Mouse (Mus musculus): Measurements from ENCODE around the gene Ric3.
"Not testable (repeated sequence)": the region's sequence is repeated elsewhere in the genome, so short reads cannot be mapped to it uniquely, and the experiment has no call there.

Gene Ric3

DNA sequence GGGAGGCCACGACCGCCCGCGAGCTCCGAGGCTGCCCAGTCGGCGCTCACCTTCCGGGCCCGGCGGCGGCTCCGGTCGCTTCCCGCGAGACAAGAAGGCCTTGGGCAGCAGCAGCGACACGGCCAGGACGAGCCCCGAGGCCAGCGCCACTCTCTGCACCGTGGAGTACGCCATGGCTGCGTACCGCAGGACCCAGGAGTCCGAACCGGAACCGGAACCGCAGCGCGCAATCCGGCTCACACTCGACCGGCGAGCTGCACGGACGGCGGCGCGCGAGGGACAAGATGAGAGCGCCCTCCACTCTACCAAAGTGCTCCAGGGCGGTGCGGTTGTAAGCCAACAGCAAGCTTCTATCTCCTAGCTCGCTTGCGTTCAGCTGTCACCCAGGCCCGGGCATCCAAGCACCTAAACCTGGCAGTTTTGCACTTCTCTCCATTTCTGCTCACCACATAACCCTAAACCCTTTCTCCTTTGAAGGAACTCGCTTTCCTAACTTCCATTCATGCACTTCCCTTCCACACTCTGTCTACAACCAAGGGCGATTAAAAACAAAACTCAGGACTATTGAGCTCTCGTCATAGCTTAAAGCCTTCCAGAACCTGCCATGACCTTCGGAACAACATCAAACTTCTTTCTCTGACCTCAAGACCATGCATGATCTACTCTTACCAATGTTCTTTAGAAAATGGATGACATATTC lies at the start of gene Ric3:
TSS of gene Ric3 (minus strand) at position 219 of the 700 bp plus-strand sequence.
- DNase-seq (ENCODE audit: low spot score in 2 of 2): peak in 1 of 2 experiments; percentile 62

DNA sequence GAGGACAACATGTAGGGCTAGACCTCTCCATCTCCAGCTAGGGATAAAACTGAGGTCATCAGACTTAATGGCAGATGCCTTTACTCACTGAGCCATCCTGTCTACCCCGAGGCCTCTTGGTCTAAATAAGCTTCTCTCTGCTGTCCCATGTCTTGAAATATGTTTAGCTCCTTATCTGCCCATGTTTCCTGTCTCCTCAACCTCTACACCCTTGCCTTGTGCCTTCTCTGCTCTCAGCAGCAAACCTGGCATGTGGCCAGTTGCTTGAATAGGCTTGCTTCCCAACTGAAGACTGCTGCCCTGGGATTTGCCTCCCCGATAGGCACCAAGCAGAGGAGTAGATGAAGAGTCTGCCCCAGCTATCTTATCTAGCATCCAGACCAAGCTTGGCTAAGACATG lies 48.4 kb upstream of the Ric3 start:
- DNase-seq (ENCODE audit: low spot score in 2 of 2): no peak

DNA sequence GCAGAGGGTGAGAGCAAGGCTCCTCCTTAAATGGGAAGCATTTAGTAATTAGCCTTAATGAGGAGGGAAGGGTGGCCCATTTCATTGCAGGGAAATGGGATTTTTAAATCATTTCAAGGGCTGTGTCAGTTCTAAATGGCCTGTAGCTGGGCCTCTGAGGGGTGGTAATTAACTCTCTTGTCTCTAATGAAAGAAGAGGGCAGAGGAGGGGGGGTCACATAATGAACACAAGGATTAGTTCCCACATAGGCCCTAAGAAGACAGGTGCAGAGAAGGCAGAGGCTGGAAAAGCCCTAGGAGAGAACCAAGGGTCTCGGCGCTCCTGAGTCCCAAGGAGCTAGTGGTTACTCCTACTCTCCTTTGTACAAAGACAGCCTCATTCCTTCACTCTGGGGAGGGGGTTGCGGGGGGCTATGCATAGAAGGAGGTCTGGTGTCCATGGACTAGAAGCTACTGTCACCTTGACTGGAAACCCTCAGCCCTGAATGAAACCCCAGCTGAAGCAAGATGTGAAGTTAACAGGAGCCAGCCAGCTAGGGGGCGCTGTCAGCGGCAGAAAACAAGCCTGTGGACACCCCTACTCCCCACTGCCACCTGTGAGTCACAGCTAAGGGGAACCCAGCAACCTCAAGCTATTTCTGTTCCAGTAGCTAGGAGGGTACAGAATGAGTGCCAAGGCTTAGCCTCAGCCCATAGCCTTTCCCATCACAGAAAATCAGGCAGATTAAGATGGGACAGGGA lies 47.0 kb upstream of the Ric3 start:
- peak in 1 of 2 experiments; percentile 64 for DNase-seq (ENCODE audit: low spot score in 2 of 2)

DNA sequence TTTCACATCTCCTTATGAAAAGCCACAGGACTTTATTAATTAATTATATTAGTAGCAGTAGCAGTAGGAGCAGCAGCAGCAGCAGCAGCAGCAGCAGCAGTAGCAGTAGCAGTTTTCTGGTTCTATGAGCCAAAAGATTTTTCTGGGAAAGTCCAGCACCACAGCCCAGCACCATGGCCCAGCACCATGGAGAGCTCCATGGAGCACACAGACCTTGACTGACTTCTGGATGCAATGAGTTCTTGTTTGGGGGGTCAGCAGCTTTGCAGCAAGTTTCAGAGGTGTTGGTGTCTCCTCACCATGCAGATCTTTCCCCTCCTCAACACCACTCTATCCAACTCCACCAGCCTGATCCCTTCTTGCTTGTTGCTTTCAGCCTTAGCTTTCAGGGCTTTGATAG lies 46.3 kb upstream of the Ric3 start:
- DNase-seq (ENCODE audit: low spot score in 2 of 2): peak in 1 of 2 experiments; percentile 62

DNA sequence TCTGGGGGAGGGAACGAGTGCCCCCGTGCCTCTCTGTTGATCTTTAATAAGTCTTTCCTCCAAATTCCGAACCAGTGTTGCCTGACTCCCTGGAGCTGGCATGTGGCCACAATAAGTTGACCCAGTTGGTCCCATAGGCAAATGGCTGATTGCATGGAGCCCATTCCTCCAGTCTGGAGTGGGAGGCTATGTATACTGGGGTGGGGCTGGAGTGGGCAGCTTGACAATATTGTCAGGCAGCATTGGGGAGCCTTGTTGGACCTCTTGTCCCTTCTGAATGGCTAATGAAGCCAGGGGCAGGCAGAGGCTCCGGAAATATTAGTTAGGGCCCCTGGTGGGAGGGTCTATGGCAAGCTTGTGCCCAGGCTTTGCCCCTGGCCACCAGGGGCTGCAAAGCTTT lies 32.8 kb upstream of the Ric3 start:
- no peak for DNase-seq (ENCODE audit: low spot score in 2 of 2)

DNA sequence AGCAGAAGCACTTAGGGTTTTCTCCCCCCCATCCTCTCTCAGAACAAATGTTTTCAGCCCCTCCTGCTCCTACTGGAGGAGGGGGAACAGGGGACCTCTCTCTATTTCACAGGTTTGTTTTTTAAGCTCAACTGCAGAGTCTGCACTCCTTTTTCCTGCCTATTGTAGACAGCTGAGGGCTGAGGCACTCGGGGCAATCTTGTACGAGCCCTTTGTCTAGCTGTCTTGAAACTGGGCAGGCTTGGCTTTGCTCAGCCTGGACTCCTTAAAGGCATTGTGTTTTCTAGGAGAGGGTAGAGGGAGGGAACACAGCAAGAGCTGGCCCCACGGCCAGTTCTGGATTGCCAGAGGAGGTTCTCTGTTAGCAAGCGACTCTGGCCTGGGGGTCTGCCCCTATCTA lies 32.4 kb upstream of the Ric3 start:
- DNase-seq (ENCODE audit: low spot score in 2 of 2): not testable (repeated sequence)

DNA sequence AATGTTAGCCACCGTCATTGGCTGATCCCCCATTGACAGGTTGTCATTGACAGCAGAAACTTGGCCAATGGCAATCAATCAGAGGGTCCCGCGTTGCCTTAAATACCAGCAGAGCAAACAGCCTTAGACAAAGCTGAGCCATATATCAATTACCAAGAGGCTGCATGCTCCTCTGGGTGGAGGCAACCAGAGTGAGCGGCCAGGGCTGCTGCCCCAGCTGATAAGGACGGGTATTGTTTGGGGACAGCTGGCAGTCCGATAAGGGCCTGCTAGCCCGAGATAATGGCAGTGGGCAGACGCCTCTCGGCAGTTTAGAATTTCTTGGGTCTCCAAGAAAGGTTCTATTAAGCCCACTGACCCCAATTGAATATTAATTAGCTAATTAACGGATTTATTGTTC lies 31.8 kb upstream of the Ric3 start:
- DNase-seq (ENCODE audit: low spot score in 2 of 2): peak; percentile 81

DNA sequence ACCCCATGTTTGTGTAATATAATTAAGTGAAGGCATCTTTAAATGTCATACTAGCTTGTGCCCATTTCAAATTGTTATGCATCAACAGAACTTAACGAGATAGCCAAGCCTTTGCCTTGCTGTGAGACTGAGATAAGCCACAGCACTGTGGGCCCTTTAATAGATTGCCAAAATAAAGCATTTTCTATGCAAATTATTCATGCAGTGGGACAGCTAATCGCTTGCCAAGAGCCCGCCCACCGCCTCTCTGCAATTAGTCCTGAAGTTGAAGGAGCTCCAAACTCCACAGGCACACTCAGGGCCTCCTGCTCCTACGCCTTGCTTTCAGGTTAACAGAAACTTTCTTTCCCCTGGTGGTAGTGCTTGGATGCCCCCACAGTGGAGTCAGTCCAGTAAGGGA lies 27.9 kb upstream of the Ric3 start:
- peak; percentile 67 to 73 for DNase-seq (ENCODE audit: low spot score in 2 of 2)

DNA sequence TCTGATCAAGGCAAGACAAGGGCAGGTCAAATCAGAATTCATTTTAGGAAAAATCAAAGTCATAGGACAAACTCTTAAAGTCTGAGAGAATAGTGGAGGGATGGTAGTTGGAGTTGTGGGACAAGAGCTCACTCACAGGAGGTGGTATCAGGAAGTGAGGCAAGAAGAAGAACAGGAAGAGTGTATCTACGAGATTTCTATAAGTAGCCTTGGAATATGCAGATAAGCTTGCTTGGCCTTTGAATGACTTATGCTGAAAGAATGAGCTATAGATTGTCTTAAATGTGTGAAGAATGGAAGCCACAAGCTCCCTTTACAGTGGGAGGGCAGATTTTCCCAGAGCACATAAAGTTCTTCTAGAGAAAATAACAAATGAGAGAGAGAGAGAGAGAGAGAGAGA lies 21.8 kb upstream of the Ric3 start:
- DNase-seq (ENCODE audit: low spot score in 2 of 2): no peak

DNA sequence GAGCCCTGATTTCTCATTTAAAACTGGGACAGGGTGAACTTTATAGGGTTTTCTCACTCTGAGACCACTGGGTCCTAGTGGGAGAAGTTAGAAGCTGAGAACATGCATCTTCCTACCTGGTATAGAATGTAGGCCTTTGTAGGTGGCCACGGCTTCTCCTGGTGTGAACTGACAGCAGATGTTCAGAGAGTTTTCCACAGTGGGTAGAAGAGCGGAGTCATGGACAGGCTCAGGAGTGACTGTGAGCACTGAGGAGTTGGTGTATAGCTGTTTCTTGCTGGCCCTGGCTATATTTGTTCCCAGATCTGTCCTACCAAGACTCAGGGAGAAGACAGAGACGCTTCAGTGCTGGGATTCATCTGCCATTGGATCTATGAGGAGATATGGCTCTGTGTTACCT lies 18.0 kb upstream of the Ric3 start:
- peak in 1 of 2 experiments; percentile 36 for DNase-seq (ENCODE audit: low spot score in 2 of 2)

DNA sequence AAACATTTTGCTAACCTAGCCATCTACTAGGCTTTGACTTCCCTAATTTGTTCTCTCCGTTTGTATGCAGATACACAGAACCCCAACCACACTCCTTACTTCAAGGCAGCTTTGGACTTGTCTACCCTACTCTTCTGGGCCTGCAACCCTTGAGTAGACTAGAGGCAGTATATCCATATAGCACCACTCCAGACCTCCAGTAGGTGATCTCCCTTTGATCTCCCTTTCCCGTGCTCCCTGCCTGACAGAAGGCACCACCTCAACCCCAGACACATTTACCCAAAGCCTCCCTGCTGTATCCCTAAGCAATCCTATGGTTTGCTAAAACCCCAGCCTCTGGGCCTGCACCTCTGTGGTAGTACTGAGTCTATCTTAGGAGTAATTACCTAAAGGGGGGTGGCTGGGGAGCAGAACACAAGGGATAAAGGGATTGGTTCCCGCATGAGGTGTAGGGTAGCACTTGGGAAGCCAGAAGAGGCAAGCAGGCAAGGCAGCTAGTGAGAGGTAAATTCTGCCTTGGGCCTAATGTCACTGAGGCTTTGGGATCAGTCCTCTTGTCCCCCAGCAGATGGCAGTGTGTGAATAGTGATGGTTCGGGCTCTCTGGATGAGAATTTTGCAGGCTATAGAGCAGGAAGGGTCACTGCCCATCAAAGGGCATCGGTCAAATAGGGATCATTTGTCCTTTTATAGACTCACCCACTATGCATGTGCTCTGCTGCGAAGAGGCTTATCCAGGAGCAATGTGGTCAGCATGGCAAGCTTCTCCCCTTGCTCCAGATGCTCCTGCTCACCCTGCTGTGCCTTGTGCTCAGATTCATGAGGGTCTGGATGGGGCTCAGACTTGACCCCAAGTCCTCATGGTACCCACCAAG lies 15.3 kb upstream of the Ric3 start:
- peak in 1 of 2 experiments; percentile 68 for DNase-seq (ENCODE audit: low spot score in 2 of 2)

DNA sequence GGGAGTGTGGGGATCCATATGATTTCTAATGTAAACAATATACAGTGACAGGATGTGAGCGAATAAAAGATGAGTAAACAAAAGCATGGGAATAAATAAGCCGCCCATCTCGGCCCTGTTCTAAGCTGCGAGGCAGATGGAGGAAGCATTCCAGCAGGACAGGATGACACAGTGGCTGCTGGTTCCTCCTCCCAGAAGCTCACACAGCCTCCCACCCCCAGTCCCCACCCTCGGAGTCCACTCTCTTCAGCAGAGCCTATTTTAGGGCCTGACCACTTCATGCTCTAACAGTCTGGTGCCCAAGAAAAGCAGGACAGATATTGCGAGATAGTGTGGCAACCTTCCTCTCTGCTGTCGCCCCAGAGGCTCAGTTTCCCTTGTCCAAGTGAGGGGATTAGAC lies 14.1 kb upstream of the Ric3 start:
- DNase-seq (ENCODE audit: low spot score in 2 of 2): no peak

DNA sequence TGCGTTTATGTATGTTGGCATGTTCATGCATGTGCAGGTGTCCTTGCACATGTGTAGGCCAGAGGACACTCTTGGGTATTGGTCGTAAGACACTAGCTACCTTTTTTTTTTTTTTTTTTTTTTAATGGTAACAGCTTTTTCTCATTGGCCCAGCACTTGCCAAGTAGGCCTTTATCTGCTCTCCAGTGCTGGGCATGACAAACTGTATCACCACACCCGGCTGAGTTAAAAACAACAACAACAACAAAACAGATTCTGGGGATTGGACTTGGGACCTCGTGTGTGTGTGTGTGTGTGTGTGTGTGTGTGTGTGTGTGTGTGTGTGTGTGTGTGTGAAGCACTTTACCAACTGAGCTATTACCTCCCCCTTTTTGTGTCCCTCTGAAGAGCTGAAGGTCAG lies 13.5 kb upstream of the Ric3 start:
- DNase-seq (ENCODE audit: low spot score in 2 of 2): no peak

DNA sequence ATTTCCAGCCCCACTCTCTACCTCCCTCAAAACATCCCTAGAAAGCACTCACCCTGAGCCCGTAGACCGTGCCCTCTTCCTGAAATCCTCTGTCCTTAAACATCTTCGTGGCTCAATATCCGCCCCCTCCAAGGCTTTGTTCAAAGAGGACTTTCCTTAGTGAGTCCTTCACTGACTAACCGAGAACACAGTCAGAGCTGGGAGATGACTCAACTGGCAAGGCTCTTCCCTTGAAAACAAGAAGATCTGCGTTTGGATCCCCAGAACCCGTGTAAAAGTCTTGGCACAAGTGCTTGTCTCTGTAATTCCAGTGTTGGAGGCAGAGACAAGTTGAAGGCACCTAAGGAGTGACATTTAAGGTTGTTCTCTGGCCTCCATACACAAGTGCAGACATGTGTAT lies 11.2 kb upstream of the Ric3 start:
- DNase-seq (ENCODE audit: low spot score in 2 of 2): no peak

DNA sequence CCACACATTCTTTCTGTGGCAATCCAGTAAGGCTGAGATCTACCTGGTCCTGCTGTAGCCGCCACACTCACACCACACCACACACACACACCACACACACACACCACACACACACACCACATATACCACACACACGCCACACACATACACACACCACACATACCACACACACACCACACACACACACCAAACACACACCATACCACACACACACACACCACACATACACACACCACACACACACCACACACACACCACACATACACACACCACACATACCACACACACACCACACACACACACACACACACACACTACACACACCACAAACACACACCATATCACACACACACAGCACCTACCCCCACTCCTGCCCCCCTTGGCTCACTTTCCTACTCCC lies 8.2 kb upstream of the Ric3 start:
- DNase-seq (ENCODE audit: low spot score in 2 of 2): not testable (repeated sequence)

DNA sequence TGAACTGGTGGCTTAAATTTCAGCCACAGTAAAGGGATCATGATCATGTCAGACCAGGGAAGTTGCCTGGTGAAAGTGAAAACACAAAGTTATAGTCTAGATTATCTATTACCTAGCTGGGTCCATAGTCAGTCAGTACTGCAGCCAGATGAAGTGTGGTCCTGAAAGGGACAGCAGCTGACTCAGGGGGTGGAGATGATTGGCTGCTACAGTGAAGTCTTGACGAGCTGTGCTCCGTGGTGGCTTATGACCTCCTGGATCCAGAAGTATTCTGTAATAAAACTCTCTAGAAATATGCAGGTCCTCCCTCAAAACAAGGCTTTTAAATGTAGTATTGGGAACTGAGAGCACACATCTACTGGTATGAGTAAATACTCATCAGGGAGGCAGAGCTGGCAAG lies 3.8 kb upstream of the Ric3 start:
- DNase-seq (ENCODE audit: low spot score in 2 of 2): no peak

DNA sequence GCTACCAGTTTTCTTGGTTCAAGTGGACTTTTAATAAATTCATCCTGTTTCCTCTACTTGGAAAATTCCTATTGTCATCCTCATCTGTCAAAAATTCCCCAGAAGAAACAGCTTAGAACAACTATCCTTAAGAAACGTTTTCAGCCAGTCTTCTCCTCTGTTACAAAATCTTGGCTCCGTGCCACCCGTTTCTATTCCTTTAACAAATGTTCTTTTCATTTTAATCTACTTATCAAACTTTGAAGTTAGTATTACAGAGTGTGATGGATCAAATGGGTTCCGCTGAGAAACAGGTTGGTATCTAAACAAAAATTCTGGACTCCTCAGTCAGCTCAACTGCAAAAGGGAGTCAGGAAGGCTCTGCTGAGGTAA lies 668 bp upstream of the Ric3 start:
- no peak for DNase-seq (ENCODE audit: low spot score in 2 of 2)

DNA sequence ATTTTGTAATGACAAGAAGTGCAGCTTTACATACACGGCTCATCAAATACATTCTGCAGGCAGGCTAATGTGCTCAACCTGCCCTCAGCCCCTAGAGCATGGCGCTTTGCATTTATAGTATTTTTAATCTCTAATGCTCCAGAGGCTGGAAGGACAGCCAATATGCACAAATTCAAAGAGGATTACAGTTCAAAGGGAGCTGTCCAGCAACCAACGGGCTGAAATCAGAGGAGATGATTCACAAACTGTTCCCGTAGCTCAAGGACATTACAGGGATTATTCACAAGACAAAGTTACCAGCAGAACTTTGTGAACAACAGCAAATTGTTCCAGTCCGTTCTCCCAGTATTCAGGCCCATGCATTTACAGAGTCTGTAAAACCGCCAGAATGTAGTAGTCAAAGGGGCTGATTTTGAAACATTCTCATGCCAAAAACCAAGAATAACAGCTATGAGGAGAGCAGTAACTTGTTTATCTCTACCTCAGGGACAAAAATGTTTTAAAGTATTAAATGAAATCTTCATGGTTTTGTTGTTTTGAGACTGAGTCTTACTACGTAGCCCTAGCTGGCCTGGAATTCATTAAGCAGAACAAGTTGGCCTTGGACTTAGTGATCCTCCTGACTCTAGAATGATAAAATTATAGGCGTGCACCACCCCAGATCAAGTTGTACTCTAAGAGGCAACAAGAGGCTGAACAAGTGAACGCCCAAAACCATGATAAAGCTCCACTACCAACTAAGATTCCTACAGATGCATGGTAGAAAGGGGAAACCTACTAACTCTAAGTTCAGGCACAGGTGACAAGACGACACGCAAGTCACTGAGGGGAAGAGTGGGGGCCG lies 640 bp downstream of the Ric3 start:
- DNase-seq (ENCODE audit: low spot score in 2 of 2): no peak

DNA sequence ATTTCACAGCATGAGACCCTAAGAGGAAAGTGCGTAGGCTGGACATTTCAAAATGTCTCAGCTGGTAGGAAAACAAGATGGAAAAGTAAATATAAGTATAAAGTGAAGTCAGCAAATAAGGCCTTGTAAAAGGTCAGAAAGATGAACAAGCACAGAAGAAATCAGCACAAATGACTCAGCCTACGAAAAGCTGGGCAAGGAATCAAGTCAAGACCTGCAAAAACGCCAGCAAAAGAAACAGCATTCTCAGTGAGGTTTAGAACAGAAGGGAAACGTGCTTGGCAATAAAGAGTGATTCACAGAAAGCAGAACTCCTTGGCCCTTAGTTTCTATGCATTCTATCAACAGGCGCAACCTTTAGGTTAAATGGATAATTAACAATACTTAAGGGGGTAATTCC lies 10.8 kb downstream of the Ric3 start:
- no peak for DNase-seq (ENCODE audit: low spot score in 2 of 2)

DNA sequence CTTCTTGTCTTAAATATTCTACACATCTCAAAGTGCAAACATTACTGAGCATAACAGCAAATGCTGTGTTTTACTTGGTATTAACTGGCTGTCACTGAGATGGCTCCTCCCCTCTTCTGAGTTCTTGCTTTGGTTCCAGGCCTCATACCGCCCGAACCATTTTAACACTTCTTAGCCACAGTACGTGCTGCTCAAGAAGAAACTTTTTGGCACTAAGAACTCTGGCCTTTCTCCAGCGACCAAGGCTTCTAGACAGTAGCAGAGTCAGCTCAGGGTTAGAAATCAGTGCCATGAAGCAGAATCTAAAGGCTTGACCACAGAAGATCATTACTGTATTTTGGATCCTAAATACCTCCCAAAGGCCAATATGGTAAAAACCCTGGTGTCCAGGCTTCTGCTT lies 13.5 kb downstream of the Ric3 start:
- no peak for DNase-seq (ENCODE audit: low spot score in 2 of 2)

DNA sequence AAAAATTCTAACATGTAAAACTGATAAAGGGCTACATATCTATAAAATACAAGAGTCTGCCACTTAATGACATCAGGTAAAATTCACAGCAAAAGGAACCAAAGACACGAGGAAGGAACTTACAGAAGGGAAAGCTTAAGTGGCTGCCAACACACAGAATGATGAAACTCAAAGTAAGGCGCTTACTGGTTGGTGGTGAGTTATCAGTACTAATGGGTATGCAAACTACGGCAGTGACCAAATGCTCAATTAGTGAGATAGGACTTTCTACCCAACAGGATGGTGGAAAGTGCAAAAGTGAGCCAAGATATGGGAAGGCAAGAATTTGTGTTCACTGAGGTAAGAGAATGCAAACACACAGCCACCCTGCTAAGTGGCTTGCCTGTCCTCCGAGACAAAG lies 23.6 kb downstream of the Ric3 start:
- no peak for DNase-seq (ENCODE audit: low spot score in 2 of 2)

DNA sequence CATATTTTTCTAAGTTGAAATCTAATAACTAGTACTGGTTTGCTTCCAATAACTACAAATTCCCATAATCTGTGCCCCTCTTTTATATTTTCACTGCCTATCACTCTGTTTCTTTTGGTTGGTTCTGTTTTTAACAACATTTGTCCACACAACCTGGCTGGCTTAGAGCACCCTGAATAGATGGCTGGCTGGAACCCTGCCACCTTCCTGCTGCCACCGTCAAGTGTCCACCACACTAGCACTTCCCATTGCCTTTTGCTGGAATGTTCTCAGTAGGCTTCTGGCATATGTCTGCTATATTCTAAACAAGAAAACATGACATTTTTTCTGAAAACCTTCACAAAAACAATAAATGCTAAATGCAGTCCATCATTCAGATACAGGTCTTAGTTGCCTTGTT lies 32.3 kb downstream of the Ric3 start:
- no peak for DNase-seq (ENCODE audit: low spot score in 2 of 2)

Measured in spleen, postnatal 4 days (tissue).